Mouse (Mus musculus): ENCODE data around the gene Olfr665. TPM values are rescaled to one million over a fixed set of nuclear protein-coding genes. Genes with fewer than 3 reads are reported as not detected.

The Olfr665 gene
- not detected for total RNA-seq (2023)

DNA sequence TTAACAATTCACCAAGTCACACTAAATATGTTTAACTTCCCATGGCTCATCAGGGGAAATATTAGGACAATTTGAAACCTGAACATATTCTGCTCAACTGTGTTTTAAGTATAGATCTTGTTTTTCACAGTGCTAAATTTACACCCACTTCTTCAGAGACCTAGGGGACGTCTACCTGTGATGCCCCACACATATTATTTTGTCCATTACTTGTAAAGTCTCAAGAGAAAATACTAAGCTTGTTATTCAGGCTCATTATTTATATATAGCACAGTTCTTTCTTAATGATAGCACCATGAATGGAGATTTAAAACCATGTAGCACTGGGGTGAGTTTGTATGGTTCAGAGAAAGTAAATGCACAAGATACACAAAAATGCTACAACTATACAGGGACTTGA lies at the start of gene Olfr665:
Olfr665 (plus strand) TSS at position 301 of the 400 bp plus-strand sequence.

DNA sequence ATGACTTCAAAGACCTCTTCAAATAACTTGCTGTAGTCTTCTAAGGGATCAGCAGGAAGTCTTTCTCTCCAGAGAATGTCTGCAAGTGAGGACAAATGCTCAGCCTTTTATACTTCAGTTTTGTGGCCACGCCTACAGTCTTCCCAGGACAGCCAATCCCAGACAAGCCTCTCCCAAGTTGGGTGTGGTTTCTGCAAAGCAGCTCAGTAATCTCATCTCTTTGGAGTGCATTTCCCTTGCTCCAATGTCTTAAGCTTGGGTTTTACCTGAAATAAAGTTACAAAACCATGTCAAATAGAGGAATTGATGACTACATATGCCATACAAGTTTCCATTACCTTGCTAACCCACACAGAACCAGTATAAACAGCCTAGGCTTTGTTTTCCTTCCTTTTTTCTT lies 35.3 kb upstream of the Olfr665 start, which contains the start of gene Usp17lb:
Usp17lb (minus strand) TSS at position 101 of the 400 bp plus-strand sequence.

DNA sequence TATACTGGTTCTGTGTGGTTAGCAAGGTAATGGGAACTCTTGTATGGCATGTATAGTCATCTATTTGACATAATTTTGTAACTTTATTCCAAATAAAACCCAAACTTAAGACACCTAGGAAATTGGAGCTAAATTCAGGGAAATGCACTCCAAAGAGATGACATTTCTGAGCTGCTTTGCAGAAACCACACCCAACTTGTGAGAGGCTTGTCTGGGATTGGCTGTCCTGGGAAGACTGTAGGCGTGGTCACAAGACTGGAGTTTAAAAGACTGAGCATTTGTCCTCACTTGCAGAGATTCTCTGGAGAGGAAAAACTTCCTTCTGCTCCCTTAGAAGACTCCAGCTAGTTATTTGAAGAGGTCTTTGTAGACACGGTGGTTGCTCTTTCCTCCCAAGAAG lies 21.1 kb upstream of the Olfr665 start, which contains the start of gene Usp17la:
Usp17la (plus strand) TSS at position 301 of the 400 bp plus-strand sequence.

DNA sequence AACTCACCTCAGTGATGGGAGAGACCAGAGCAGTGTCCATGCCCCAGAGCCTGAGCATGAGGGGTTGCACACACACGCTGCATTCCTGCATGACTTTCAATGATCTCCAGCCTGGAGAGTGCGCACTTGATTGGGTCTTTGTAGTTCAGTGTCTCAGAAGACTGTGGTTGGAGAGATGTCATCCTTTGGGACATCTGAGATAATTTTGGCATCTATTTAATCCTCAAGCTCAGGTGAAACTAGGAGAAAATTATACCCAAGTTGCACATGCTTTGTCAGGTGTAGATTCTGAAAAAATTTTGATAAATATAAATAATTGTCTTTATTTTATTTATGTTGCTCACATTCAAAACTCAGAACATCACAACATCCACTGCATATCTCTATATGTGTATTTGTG lies 18.0 kb downstream of the Olfr665 start, which contains the start of gene Olfr666:
Olfr666 (minus strand) TSS at position 101 of the 400 bp plus-strand sequence.

GRCm38 (mm10) chr7:104921382-104921781 lies 43.6 kb downstream of the Olfr665 start, which contains the start of gene Olfr667:
TSS of gene Olfr667 (minus strand) at chr7:104921482.

GRCm38 (mm10) chr7:104927957-104928356 lies 50.1 kb downstream of the Olfr665 start, which contains the start of gene Olfr668:
TSS of gene Olfr668 (minus strand) at chr7:104928057.

Other genes starting within 250 kb of the Olfr665 start
- not detected for gene Olfr658, start 230.7 kb upstream of the Olfr665 start, total RNA-seq (2023)
- gene Olfr659, start 211.3 kb upstream of the Olfr665 start, total RNA-seq (2023), result not detected
- gene Olfr661, start 191.5 kb upstream of the Olfr665 start, total RNA-seq (2023), result not detected
- not detected for gene Usp17le, start 100.6 kb upstream of the Olfr665 start, total RNA-seq (2023)
- not detected for gene Usp17lb, start 35.4 kb upstream of the Olfr665 start, total RNA-seq (2023)
- not detected for gene Usp17la, start 21.0 kb upstream of the Olfr665 start, total RNA-seq (2023)
- not detected for gene Olfr666, start 17.9 kb downstream of the Olfr665 start, total RNA-seq (2023)
- gene Olfr667, start 43.5 kb downstream of the Olfr665 start, total RNA-seq (2023), result not detected
- gene Olfr668, start 50.0 kb downstream of the Olfr665 start, total RNA-seq (2023), result not detected
- not detected for gene Olfr669, start 56.2 kb downstream of the Olfr665 start, total RNA-seq (2023)
- not detected for gene Olfr670, start 84.6 kb downstream of the Olfr665 start, total RNA-seq (2023)
- gene Olfr671, start 101.1 kb downstream of the Olfr665 start, total RNA-seq (2023), result not detected
- not detected for gene Olfr672, start 124.0 kb downstream of the Olfr665 start, total RNA-seq (2023)
- not detected for gene Olfr675, start 150.4 kb downstream of the Olfr665 start, total RNA-seq (2023)
- gene Olfr676, start 154.7 kb downstream of the Olfr665 start, total RNA-seq (2023), result not detected
- not detected for gene Olfr677, start 173.3 kb downstream of the Olfr665 start, total RNA-seq (2023)
- gene Olfr678, start 186.4 kb downstream of the Olfr665 start, total RNA-seq (2023), result not detected
- not detected for gene Olfr679, start 203.2 kb downstream of the Olfr665 start, total RNA-seq (2023)
- gene Olfr680-ps1, start 214.8 kb downstream of the Olfr665 start, total RNA-seq (2023), result not detected
- not detected for gene Olfr681, start 238.8 kb downstream of the Olfr665 start, total RNA-seq (2023)

Measured in CD8-positive naive resting alpha-beta T cell, adult 57 days (primary cell).